Mouse (Mus musculus) heart, postnatal 14 days (tissue): ENCODE measurements around the gene Pygo2. TPM values are rescaled to one million over a fixed set of nuclear protein-coding genes. Genes with fewer than 3 reads are reported as not detected.

Experiments used
- total RNA-seq, 2 experiments: library from RNA; stranded (reverse); gene quantifications; 2 replicates each; pipeline ENCODE4 v1.2.3; 2021

Pygo2 gene
- total RNA-seq, 2 experiments from 2014 or later, result 16.5 to 19.9 TPM

Other genes starting within 250 kb of the Pygo2 start
- gene Fam189b, start 247.1 kb upstream of the Pygo2 start, total RNA-seq, result 1 to 10 TPM; 7.1 to 7.6 TPM
- gene Gba, start 227.3 kb upstream of the Pygo2 start, total RNA-seq, result 10 to 100 TPM; 22.1 to 23.9 TPM
- gene Thbs3, start 215.0 kb upstream of the Pygo2 start, total RNA-seq, result 10 to 100 TPM; 12.7 to 17.1 TPM
- gene Mtx1, start 203.1 kb upstream of the Pygo2 start, total RNA-seq, result 10 to 100 TPM; 64.8 to 69.8 TPM
- gene Muc1, start 201.2 kb upstream of the Pygo2 start, total RNA-seq, result under 1 TPM; 0.22 to 0.98 TPM
- 10 to 100 TPM; 71.9 to 72.8 TPM for gene Krtcap2, start 184.2 kb upstream of the Pygo2 start, total RNA-seq
- under 1 TPM; 0.68 to 0.76 TPM for gene Trim46, start 183.9 kb upstream of the Pygo2 start, total RNA-seq
- gene Dpm3, start 170.9 kb upstream of the Pygo2 start, total RNA-seq, result 10 to 100 TPM; 47.6 to 58.7 TPM
- 10 to 100 TPM; 20.6 to 22.7 TPM for gene Slc50a1, start 159.6 kb upstream of the Pygo2 start, total RNA-seq
- 10 to 100 TPM; 32.4 to 34.0 TPM for gene Efna1, start 149.1 kb upstream of the Pygo2 start, total RNA-seq
- not detected for gene Efna3, start 107.2 kb upstream of the Pygo2 start, total RNA-seq
- under 1 TPM; 0.49 to 0.74 TPM for gene Efna4, start 92.2 kb upstream of the Pygo2 start, total RNA-seq
- 10 to 100 TPM; 80.4 to 100.0 TPM for gene Adam15, start 80.2 kb upstream of the Pygo2 start, total RNA-seq
- not detected for gene Dcst2, start 68.2 kb upstream of the Pygo2 start, total RNA-seq
- gene Dcst1, start 65.0 kb upstream of the Pygo2 start, total RNA-seq, result under 1 TPM; 0.22 to 0.48 TPM
- 10 to 100 TPM; 18.4 to 27.3 TPM for gene Zbtb7b, start 35.4 kb upstream of the Pygo2 start, total RNA-seq
- gene Lenep, start 27.4 kb upstream of the Pygo2 start, total RNA-seq, result under 1 TPM in 1 of 2 experiments, not detected in 1; 0.98 TPM
- 10 to 100 TPM; 44.7 to 46.1 TPM for gene Flad1, start 18.3 kb upstream of the Pygo2 start, total RNA-seq
- 10 to 100 TPM in 1 of 2 experiments, 1 to 10 TPM in 1; 7.9 to 14.4 TPM for gene Cks1b, start 11.8 kb upstream of the Pygo2 start, total RNA-seq
- gene Shc1, start 11.8 kb upstream of the Pygo2 start, total RNA-seq, result 10 to 100 TPM; 45.0 to 47.5 TPM
- 10 to 100 TPM; 51.9 to 53.1 TPM for gene Pbxip1, start 6.5 kb downstream of the Pygo2 start, total RNA-seq
- 1 to 10 TPM; 8.8 to 9.2 TPM for gene Pmvk, start 24.3 kb downstream of the Pygo2 start, total RNA-seq
- gene Kcnn3, start 90.0 kb downstream of the Pygo2 start, total RNA-seq, result 1 to 10 TPM; 4.0 to 6.5 TPM